In the genomic region with DNA sequence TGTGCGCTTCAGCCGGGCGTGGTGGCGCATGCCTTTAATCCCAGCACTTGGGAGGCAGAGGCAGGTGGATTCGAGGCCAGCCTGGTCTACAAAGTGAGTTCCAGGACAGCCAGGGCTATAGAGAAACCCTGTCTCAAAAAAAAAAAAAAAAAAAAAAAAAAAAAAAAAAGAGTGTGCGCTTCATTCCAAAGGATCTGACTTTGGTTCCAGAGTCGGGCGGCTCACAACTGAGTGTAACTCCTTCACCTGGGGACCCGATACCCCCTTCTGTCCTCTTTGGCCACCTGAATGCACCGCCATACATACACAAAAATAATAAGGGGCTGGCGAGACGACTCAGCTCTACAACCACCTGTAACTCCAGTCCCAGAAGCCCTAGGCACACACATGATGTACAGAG, we compare ENCODE assay signal across 8 mouse cellular contexts. TPM values are rescaled to one million over a fixed set of nuclear protein-coding genes. Genes with fewer than 3 reads are reported as not detected.
A peak's percentile ranks its signal among the peaks of the same experiment; 100 is the strongest.
DNase-seq lines count a peak whose midpoint lies in the region; ATAC-seq and TF ChIP-seq lines count a peak whose summit lies in the region.
"Not testable (repeated sequence)": the region's sequence is repeated elsewhere in the genome, so short reads cannot be mapped to it uniquely, and the experiment has no call there.

No protein-coding gene starts in this region.

- 61% methylated on average over 12 of the region's 12 CpGs for WGBS in embryonic facial prominence, embryonic 11.5 days
- 66% methylated on average over 12 of the region's 12 CpGs for WGBS in forebrain, embryonic 16.5 days
- WGBS in hindbrain, embryonic 11.5 days = 65% methylated on average over 12 of the region's 12 CpGs
- 58% methylated on average over 12 of the region's 12 CpGs for WGBS in kidney, embryonic 15.5 days
- 35% methylated on average over 12 of the region's 12 CpGs for WGBS in liver, embryonic 13.5 days (ENCODE audit: insufficient replicate concordance)
- WGBS in midbrain, embryonic 12.5 days = 60% methylated on average over 12 of the region's 12 CpGs

- H3K4me1 ChIP-seq in E14TG2a.4 (replicated peaks; ENCODE audit: low read depth, low read length) = peaks cover 62% of the 10 kb centered on the region
- H3K4me1 ChIP-seq in embryonic facial prominence, embryonic 11.5 days (ENCODE audit: control insufficient read depth, insufficient read depth, low read length); forebrain, embryonic 16.5 days (replicated peaks; ENCODE audit: control insufficient read depth, insufficient read depth, low read length); hindbrain, embryonic 11.5 days (replicated peaks; ENCODE audit: control insufficient read depth, insufficient read depth, low read length); midbrain, embryonic 12.5 days: not testable (repeated sequence)
- peaks cover 25% of the 10 kb centered on the region for H3K4me1 ChIP-seq in kidney, embryonic 15.5 days
- H3K4me1 ChIP-seq in liver, embryonic 13.5 days (replicated peaks) = peaks cover 51% of the 10 kb centered on the region

- ATAC-seq in embryonic facial prominence, embryonic 11.5 days (replicated peaks; ENCODE audit: insufficient number of reproducible peaks, low FRiP score, low TSS enrichment, low read depth); forebrain, embryonic 16.5 days; hindbrain, embryonic 11.5 days (ENCODE audit: low FRiP score); kidney, embryonic 15.5 days (replicated peaks; ENCODE audit: low FRiP score); liver, embryonic 13.5 days (ENCODE audit: low read depth); midbrain, embryonic 12.5 days (ENCODE audit: low FRiP score, low read depth): not testable (repeated sequence)

- peaks cover 41% of the 10 kb centered on the region for H3K36me3 ChIP-seq in E14TG2a.4 (ENCODE audit: insufficient read depth, low read length)
- H3K36me3 ChIP-seq in embryonic facial prominence, embryonic 11.5 days (replicated peaks; ENCODE audit: control insufficient read depth, insufficient read depth, low read depth, low read length); forebrain, embryonic 16.5 days (ENCODE audit: control insufficient read depth, insufficient read depth); hindbrain, embryonic 11.5 days (ENCODE audit: control insufficient read depth, insufficient read depth, low read length); kidney, embryonic 15.5 days; liver, embryonic 13.5 days; midbrain, embryonic 12.5 days: not testable (repeated sequence)

- DNase-seq in embryonic facial prominence, embryonic 11.5 days (ENCODE audit: low spot score); hindbrain, embryonic 11.5 days (ENCODE audit: low spot score); liver, embryonic 13.5 days: not testable (repeated sequence)
- peak; percentile 1 for DNase-seq in retina, postnatal 1 day

- H3K4me3 ChIP-seq in E14TG2a.4 (replicated peaks; ENCODE audit: low read length) = peak overlapping the region; percentile 94
- peak overlapping the region; percentile 87 for H3K4me3 ChIP-seq in embryonic facial prominence, embryonic 11.5 days (ENCODE audit: low read depth, low read length)
- H3K4me3 ChIP-seq in forebrain, embryonic 16.5 days (replicated peaks; ENCODE audit: low read length) = peak overlapping the region; percentile 98
- H3K4me3 ChIP-seq in hindbrain, embryonic 11.5 days (ENCODE audit: low read depth, low read length) = peak overlapping the region; percentile 96
- peak overlapping the region; percentile 98 for H3K4me3 ChIP-seq in kidney, embryonic 15.5 days (replicated peaks)
- H3K4me3 ChIP-seq in liver, embryonic 13.5 days (replicated peaks) = peak overlapping the region; percentile 89
- H3K4me3 ChIP-seq in midbrain, embryonic 12.5 days = peak overlapping the region; percentile 98

- TF ChIP-seq CTCF in E14TG2a.4 (conservative IDR thresholded peaks at IDR 0.05; ENCODE audit: low read length) = not testable (repeated sequence)

- not testable (repeated sequence) for H3K27ac ChIP-seq in embryonic facial prominence, embryonic 11.5 days (replicated peaks; ENCODE audit: low read depth, low read length); forebrain, embryonic 16.5 days (ENCODE audit: low read length); hindbrain, embryonic 11.5 days (ENCODE audit: low read depth, low read length); kidney, embryonic 15.5 days; midbrain, embryonic 12.5 days (replicated peaks)
- H3K27ac ChIP-seq in liver, embryonic 13.5 days = peak overlapping the region; percentile 68; the same call in 1 of the 2 replicates

- peak overlapping the region; percentile 24 for H3K4me2 ChIP-seq in embryonic facial prominence, embryonic 11.5 days (ENCODE audit: low read depth, low read length)
- peak overlapping the region; percentile 88 for H3K4me2 ChIP-seq in forebrain, embryonic 16.5 days (ENCODE audit: low read length)
- peak overlapping the region; percentile 81 for H3K4me2 ChIP-seq in hindbrain, embryonic 11.5 days (replicated peaks; ENCODE audit: low read depth, low read length)
- H3K4me2 ChIP-seq in kidney, embryonic 15.5 days = peak overlapping the region; percentile 79
- H3K4me2 ChIP-seq in liver, embryonic 13.5 days = peak overlapping the region; percentile 96
- peak overlapping the region; percentile 91 for H3K4me2 ChIP-seq in midbrain, embryonic 12.5 days (replicated peaks)

- H3K9me3 ChIP-seq in E14TG2a.4 (ENCODE audit: low read length); embryonic facial prominence, embryonic 11.5 days (replicated peaks; ENCODE audit: control insufficient read depth, low read length); forebrain, embryonic 16.5 days (ENCODE audit: control insufficient read depth, low read length); hindbrain, embryonic 11.5 days (ENCODE audit: control insufficient read depth, low read length); kidney, embryonic 15.5 days (replicated peaks); liver, embryonic 13.5 days (replicated peaks); midbrain, embryonic 12.5 days: not testable (repeated sequence)

- H3K9ac ChIP-seq in embryonic facial prominence, embryonic 11.5 days (replicated peaks; ENCODE audit: low read length) = peak overlapping the region; percentile 82
- H3K9ac ChIP-seq in forebrain, embryonic 16.5 days (replicated peaks; ENCODE audit: low read depth, low read length) = peak overlapping the region; percentile 79
- H3K9ac ChIP-seq in hindbrain, embryonic 11.5 days (ENCODE audit: low read depth, low read length) = not testable (repeated sequence)
- peak overlapping the region; percentile 92 for H3K9ac ChIP-seq in kidney, embryonic 15.5 days
- H3K9ac ChIP-seq in liver, embryonic 13.5 days = peak overlapping the region; percentile 89
- peak overlapping the region; percentile 83 for H3K9ac ChIP-seq in midbrain, embryonic 12.5 days (replicated peaks)

- not testable (repeated sequence) for H3K27me3 ChIP-seq in E14TG2a.4 (ENCODE audit: insufficient read depth, low read length); embryonic facial prominence, embryonic 11.5 days (ENCODE audit: control insufficient read depth, insufficient read depth, low read length); forebrain, embryonic 16.5 days (replicated peaks; ENCODE audit: control insufficient read depth, insufficient read depth, low read length); hindbrain, embryonic 11.5 days (ENCODE audit: control insufficient read depth, insufficient read depth, low read length); kidney, embryonic 15.5 days; liver, embryonic 13.5 days; midbrain, embryonic 12.5 days

RNA-seq across cellular contexts. Expression of a gene that starts 0.9 kb away (rescaled TPM):
- 262 and 278 TPM in 2 replicates for polyA plus RNA-seq in embryonic facial prominence, embryonic 11.5 days (2014; fragmentation: Nextera tagmentation; extraction: Ambion mirVana)
- 175 and 190 TPM in 2 replicates for polyA plus RNA-seq in forebrain, embryonic 16.5 days (2015; fragmentation: Nextera tagmentation; extraction: Ambion mirVana)
- polyA plus RNA-seq in hindbrain, embryonic 11.5 days (2014; fragmentation: Nextera tagmentation; extraction: Ambion mirVana) = 214 and 223 TPM in 2 replicates
- polyA plus RNA-seq in kidney, embryonic 15.5 days (2015; fragmentation: Nextera tagmentation; extraction: Ambion mirVana) = 226 and 233 TPM in 2 replicates
- 113 and 136 TPM in 2 replicates for polyA plus RNA-seq in liver, embryonic 13.5 days (2015; fragmentation: Nextera tagmentation; extraction: Ambion mirVana)
- 182 and 192 TPM in 2 replicates for polyA plus RNA-seq in midbrain, embryonic 12.5 days (2016; fragmentation: Nextera tagmentation; extraction: Ambion mirVana)

RNA-seq across cellular contexts. Expression of a gene that starts 23.3 kb away (rescaled TPM):
- 7.7 and 8.2 TPM in 2 replicates for polyA plus RNA-seq in embryonic facial prominence, embryonic 11.5 days (2014; fragmentation: Nextera tagmentation; extraction: Ambion mirVana)
- 3.6 and 3.8 TPM in 2 replicates for polyA plus RNA-seq in forebrain, embryonic 16.5 days (2015; fragmentation: Nextera tagmentation; extraction: Ambion mirVana)
- 7.5 and 11.0 TPM in 2 replicates for polyA plus RNA-seq in hindbrain, embryonic 11.5 days (2014; fragmentation: Nextera tagmentation; extraction: Ambion mirVana)
- 13.0 and 13.4 TPM in 2 replicates for polyA plus RNA-seq in kidney, embryonic 15.5 days (2015; fragmentation: Nextera tagmentation; extraction: Ambion mirVana)
- 4.3 and 5.4 TPM in 2 replicates for polyA plus RNA-seq in liver, embryonic 13.5 days (2015; fragmentation: Nextera tagmentation; extraction: Ambion mirVana)
- polyA plus RNA-seq in midbrain, embryonic 12.5 days (2016; fragmentation: Nextera tagmentation; extraction: Ambion mirVana) = 7.3 and 7.9 TPM in 2 replicates

RNA-seq across cellular contexts. Expression of a gene that starts 57.0 kb away (rescaled TPM):
- polyA plus RNA-seq in embryonic facial prominence, embryonic 11.5 days (2014; fragmentation: Nextera tagmentation; extraction: Ambion mirVana) = 1.1 and 2.2 TPM in 2 replicates
- polyA plus RNA-seq in forebrain, embryonic 16.5 days (2015; fragmentation: Nextera tagmentation; extraction: Ambion mirVana) = 2.3 and 2.6 TPM in 2 replicates
- 2.9 and 3.2 TPM in 2 replicates for polyA plus RNA-seq in hindbrain, embryonic 11.5 days (2014; fragmentation: Nextera tagmentation; extraction: Ambion mirVana)
- 0.96 and 1.1 TPM in 2 replicates for polyA plus RNA-seq in kidney, embryonic 15.5 days (2015; fragmentation: Nextera tagmentation; extraction: Ambion mirVana)
- polyA plus RNA-seq in liver, embryonic 13.5 days (2015; fragmentation: Nextera tagmentation; extraction: Ambion mirVana) = 0.06 TPM in 1 of 2 replicates, not detected in the other
- polyA plus RNA-seq in midbrain, embryonic 12.5 days (2016; fragmentation: Nextera tagmentation; extraction: Ambion mirVana) = 2.7 and 3.1 TPM in 2 replicates

Comparison
In these comparisons a context has a peak if more than half of its experiments do, and no peak if none do; other contexts are left out.
1. H3K4me2 ChIP-seq: peak in every context shown above with its lines; median percentile 96 in liver, embryonic 13.5 days; 91 in midbrain, embryonic 12.5 days; 88 in forebrain, embryonic 16.5 days; 81 in hindbrain, embryonic 11.5 days; 79 in kidney, embryonic 15.5 days; 24 in embryonic facial prominence, embryonic 11.5 days.